Mouse (Mus musculus): ENCODE results near the gene Nhlrc3.
A peak's percentile ranks its signal among the peaks of the same experiment; 100 is the strongest.

Nhlrc3 gene

DNA sequence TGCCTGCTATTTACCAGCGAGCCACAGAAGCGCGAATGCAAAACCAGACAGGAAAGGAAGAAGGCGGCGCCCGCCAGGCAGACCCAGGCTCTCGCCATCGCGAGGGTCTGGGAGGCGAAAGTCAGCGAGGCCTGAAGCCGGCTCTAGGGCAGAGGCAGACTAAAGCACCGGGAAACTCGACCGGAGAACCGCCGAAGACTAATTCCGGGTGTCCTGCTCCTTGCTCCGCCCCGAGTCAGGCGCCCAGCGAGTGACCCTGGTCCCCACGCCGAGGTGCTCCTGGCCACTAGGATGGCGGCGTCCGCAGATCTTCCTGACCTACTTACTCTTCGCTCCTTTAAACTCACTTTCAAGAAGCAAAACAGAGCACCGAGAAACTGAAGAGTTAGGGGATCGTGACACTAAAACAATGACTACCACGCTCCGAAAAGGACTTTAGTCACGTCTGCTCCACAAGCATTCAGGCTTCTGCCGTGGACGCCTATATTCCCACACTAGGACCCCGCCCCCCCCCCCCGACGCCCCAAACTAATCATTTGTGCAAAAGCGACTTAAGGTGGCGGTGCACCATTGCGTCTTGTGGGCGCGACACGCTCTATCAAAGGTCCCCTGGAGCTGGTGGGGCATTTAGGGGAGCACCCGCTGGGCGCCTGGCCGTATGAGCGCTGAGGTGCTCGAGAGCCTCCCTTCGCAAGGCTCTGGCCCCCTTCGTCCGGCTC lies at the start of gene Nhlrc3, which contains the start of gene Proser1:
Gene Nhlrc3 (minus strand): TSS at position 287 of the 719 bp plus-strand sequence.
Gene Proser1 (plus strand): TSS at position 621 of the 719 bp plus-strand sequence.
- DNase-seq: peak; percentile 96

DNA sequence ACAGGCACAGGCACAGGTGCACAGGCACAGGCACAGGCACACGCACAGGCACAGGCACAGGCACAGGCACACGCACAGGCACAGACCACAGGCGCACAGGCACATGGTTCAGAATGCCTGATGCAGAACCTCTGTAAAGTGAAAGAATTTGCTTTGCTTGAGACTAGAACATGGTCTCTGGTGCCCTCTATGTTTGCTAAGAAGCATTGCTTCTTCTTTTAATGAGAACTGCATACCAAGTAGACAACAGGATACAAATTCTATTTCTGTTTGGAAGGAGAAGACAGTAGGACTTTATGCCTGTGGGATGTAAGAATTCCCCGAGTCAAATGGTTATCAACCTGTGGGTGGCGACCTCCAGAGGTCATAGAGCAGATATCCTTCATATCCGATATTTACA lies 39.3 kb upstream of the Nhlrc3 start:
- no peak for DNase-seq

DNA sequence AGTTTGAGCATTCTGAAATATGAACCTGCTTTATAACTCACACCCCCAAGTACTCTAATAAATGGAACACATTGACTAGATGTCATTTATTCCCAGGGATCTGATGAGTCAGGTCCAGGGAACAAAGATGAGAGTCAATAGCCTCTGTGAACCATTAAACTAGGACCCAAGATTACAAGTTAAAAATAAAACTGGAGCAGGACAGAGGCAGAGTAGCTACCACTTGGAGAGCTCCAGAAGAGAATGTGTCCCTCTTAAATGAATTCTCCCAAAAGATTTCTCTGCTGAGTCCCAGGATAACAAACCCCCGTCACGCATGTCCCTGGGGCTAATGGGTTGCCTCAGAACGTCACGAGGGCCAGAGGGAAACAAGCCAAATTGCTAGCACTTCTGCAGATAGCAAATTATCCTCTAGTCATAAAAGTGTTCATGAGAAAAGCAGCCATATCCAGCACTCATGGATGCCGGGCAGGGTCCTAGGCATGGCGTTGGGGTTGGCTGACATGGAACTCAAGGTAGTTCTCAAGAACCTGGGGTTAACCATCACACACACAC lies 35.3 kb upstream of the Nhlrc3 start:
- DNase-seq: no peak

GRCm38 (mm10) chr3:53488353-53488752 lies 25.2 kb upstream of the Nhlrc3 start, which contains the start of gene Stoml3:
Gene Stoml3 (plus strand): TSS chr3:53488653.
- no peak for DNase-seq

- DNase-seq: no peak
These were observed 24.0 kb upstream of the Nhlrc3 start for GRCm38 (mm10) chr3:53486996-53487576.

GRCm38 (mm10) chr3:53486561-53486960 lies 23.4 kb upstream of the Nhlrc3 start:
- DNase-seq: no peak

GRCm38 (mm10) chr3:53483414-53484059 lies 20.4 kb upstream of the Nhlrc3 start:
- DNase-seq: no peak

DNA sequence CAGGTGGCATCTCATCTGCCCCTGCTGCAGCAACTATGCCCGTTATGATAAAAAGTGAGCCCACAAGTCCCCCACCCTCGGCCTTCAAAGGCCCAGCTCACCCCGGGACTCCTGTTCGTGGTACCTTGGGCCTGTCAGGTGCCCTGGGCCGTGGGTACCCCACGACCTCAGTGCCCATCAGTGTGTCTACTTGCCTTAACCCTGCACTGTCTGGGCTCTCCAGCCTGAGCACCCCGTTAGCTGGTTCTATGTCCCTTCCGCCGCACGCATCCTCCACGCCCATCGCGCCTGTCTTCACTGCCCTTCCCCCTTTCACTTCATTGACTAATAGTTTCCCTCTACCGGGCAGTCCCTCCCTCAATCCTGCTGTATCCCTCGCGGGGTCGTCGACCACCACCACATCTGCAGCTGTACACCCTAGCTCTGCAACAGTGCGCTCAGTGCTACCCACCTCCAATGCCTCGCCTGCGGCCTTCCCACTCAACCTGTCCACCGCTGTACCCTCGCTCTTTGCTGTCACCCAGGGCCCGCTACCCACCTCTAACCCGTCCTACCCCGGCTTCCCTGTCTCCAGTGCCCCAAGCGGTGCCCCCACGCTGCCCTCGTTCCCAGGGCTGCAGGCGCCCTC lies 15.4 kb upstream of the Nhlrc3 start:
- no peak for DNase-seq

- DNase-seq: no peak
These were observed 14.3 kb upstream of the Nhlrc3 start for GRCm38 (mm10) chr3:53477468-53477867.

GRCm38 (mm10) chr3:53475889-53476288 lies 12.8 kb upstream of the Nhlrc3 start:
- peak; percentile 50 for DNase-seq

DNA sequence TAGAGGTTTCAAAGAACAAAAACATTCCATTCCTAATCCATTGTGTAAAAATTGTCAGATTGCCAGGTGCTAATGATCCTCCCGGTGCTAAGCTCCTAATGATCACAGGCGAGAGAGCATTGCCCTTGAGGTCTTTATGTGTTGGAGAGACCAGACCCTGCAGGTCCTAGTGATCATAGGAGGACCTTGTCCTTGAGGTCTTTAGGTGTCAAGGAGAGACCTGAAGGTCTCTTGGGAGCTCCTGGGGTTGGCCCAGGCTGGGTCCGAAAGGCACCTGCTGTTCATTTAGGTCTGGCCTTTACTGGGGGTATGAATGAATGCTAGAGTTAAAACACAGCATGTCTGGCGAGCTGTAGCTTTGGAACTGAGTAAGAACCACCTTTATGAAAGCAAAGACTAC lies 11.0 kb upstream of the Nhlrc3 start:
- no peak for DNase-seq

DNA sequence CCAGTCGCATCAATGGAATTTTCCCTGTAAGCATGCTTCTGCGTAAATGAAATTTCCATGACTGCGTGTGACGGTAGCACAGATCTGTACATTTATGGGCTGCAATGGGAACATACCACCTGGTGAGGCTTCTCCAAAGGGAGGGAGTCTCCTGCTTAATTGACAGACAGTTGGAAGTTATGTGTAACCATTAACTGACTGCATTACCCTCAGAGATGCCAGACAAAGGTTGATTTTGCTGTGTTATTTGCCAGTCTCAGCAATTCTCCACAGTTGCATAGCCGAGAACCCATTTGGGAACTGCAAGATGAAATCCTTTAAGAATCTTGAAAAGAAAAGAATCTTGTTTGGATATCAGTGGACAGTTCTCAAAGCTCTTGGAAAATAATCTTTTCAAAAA lies 8.9 kb upstream of the Nhlrc3 start:
- DNase-seq: no peak

GRCm38 (mm10) chr3:53469650-53470049 lies 6.5 kb upstream of the Nhlrc3 start:
- DNase-seq: no peak

- DNase-seq: no peak
These were observed 4.2 kb upstream of the Nhlrc3 start for GRCm38 (mm10) chr3:53467356-53467755.

- DNase-seq: no peak
These were observed 3.3 kb upstream of the Nhlrc3 start for GRCm38 (mm10) chr3:53466481-53466880.

DNA sequence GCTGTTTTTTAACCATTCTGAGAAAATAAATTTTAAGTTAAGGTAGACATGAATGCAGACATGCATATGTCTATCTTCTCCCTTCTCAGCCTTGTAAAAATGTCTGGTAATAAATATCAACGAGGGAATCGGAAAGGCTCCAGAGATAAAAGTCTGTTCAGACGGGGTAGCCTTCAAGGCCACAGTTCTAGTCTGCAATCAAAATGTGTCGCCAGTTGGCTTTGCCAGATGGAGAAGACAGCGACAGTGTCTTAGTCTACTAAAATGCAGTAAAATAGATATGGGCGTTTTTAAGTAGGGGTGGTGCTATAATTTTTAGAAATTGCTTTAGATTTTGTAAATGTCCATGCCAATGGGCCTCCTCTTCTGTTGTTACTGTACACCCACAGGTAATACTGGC lies 2.2 kb upstream of the Nhlrc3 start:
- no peak for DNase-seq

GRCm38 (mm10) chr3:53464146-53464698 lies 1.1 kb upstream of the Nhlrc3 start:
- DNase-seq: no peak

- no peak for DNase-seq
These were observed 608 bp upstream of the Nhlrc3 start for GRCm38 (mm10) chr3:53463765-53464114.

DNA sequence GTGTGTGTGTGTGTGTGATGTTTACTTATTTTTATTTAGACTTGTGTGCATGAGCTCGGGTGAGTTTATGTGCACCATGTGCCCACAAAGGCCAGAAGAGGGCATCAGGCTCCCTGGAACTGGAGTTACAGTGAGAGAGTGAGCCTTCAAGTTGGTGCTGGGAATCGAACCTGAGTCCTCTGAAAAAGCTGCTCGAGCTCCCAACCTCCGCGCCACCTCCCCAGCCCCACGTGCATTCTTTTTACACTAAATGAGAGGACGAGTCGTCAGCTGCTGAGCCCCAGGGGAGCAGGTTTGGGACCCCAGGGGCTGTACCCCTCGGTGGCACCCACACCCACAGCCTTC lies 459 bp downstream of the Nhlrc3 start:
- DNase-seq: no peak

DNA sequence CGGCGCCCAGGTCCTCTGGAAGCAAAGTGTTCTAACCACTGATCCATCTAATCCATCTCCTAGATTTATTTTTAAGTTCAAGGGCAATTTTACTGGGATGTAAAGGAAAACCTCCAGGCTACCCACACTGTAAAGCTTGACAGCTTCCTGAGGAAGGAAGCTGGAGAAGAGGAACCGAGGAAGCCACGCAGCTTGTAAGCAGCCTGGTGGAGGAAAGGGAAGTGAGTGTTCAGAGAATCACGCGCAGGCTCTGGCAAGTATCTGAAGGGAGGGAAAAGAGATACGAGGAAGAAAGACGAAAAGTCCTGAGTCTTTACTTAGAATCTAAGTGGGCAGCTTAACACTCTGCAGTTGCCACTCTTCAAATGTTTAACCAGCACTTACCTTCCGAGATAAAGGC lies 3.0 kb downstream of the Nhlrc3 start:
- DNase-seq: no peak

DNA sequence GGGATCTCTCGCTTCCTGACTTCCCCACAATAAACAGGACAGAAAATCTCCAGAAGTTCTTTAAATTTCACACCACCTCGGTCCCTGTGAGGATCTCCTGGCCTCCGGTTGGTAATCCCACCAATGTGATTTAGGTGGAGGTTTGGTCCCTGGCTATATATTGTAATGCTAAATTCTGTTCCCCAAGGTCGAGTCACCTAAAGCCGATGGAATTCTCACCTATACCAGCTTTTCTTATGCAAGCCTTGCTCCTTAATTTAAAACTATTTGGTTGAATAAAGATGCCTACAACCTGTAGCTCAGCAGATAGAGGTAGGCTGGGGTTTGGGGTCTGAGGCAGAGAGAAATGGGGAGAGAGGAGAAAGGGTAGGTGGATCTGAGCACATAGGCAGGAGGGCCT lies 5.4 kb downstream of the Nhlrc3 start:
- DNase-seq: no peak

DNA sequence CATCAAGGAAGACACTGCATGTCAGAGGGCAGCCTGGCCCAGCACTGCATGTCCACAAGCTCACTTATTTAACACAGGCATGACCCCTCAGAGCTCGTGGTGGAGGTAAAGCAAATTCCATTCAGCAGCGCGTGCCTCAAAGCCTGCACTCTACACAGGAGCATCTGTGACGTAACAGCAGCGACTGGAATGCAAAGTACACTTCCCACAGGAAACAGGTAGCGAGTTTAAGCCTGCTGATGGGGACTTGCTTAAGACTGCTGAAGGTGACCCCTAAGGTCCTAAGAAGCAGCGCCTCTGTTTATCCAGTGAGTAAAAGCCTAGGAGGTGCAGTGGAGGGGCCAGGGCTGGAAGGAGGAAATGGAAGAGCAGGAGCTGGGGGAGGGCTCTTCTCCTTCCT lies 8.1 kb downstream of the Nhlrc3 start:
- no peak for DNase-seq

DNA sequence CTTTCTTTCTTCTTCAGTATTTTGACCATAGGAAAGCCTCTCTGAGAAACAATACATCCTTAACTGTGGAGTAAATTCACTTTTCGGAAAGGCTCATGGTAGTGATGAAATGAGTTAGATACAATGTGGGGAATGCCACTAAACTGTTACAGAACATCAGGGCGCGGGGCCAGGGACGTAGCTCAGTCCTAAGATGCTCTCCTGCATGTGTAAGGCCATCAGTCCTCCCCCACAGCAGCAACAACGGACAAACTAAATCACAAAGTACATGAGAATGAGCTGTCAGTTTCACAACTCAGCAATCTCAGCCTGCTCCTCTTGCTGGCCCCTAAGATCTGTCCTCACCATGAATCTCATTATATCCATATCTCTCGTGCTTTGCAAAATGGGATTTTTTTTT lies 8.6 kb downstream of the Nhlrc3 start:
- DNase-seq: no peak
